Mouse (Mus musculus) central nervous system, embryonic 14 days (tissue): ENCODE results near the gene Olfr1164. TPM values are rescaled to one million over a fixed set of nuclear protein-coding genes. Genes with fewer than 3 reads are reported as not detected.

ENCODE experiments used
- polyA plus RNA-seq: library from polyadenylated mRNA; depleted of rRNA; stranded (reverse); fragments of >200 nt; gene quantifications from 2 replicates; pipeline ENCODE4 v1.2.3, GENCODE M21; 2012; rRNA removed

Gene Olfr1164
- not detected in 2 replicates for polyA plus RNA-seq

DNA sequence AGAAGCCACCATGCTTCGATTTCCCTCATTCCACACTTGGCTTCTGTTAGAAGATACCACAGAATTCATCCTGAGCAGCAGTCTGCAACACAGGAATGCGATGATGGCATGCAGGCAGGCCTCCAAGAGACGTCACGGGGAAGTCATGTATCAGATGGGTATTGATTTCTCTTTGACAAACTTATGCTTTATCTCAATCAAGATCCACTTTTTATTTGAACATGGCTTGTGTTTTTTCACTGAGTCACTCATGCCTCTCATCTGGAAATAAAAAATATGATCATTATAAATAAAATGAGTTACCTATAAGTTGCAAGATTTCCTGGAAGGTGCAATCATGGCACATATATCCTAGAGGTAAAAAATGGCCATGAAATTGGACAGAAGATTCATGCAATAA, at the start of gene Olfr1164:
Gene Olfr1164 (minus strand): TSS at position 101 of the 400 bp plus-strand sequence.

DNA sequence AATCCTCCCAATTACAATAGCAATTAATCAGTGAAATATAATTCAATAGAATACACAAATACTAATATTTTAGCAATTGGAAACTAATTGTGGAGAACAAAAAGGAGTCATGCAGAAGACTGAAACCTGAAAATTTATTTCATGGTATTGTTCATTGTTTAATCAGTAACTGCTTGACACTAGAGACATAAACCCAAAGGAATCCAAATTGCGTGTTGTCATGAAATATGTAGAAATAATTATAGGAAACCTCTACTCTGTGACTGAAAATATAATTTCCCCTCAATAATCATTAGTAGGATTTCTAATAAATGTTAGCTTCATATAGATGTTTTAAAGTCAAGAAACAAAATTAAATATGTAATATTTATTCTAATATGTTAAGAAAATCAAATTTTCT, 34.4 kb upstream of the Olfr1164 start, which contains the start of gene Olfr1166:
Gene Olfr1166 (minus strand): TSS at position 101 of the 400 bp plus-strand sequence.

DNA sequence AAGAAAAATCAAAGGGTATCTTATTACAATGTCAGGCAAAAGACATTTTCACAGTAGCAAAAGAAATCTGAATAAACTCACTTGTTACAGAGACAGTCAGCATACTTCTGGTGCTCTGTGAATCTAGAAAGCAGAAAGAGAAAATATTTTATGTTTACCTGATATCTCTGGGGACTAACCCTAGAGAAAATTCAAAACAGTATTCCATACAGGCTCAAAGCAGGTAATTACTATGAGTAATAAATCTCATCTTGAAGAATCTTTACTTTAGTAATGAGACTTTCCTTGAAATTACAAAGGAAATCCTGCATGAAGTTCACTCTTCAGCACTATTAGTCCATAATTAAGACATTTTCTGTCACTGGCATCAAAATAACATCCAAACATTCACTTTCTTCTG, 22.0 kb downstream of the Olfr1164 start, which contains the start of gene Olfr1163:
Gene Olfr1163 (minus strand): TSS at position 101 of the 400 bp plus-strand sequence.

DNA sequence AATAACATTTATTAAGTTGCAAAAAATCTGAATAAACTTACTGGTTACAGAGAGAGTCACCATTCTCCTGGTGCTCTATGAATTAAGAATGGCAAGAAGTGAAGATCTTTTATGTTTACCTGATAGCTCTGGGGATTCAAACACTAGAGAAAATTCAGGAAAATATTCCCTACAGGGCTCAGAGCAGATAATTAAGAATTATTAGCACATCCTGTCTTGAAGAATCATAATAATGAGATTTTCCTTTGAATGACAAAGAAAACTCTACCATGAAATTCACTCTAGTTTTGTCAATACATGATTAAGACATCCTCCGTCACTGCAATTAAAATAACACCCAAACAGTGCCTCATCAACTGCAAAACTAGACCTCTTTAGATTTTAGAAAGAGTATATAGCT, 42.7 kb downstream of the Olfr1164 start, which contains the start of gene Olfr1162:
Gene Olfr1162 (minus strand): TSS at position 101 of the 400 bp plus-strand sequence.

Other genes with a start within 250 kb of the Olfr1164 start
- gene Olfr1150-ps1, start 250.0 kb downstream of the Olfr1164 start, polyA plus RNA-seq, result not detected in 2 replicates
- not detected in 2 replicates for gene Olfr1151, start 238.1 kb downstream of the Olfr1164 start, polyA plus RNA-seq
- 0.01 TPM in 2 replicates for gene Olfr1152, start 227.5 kb downstream of the Olfr1164 start, polyA plus RNA-seq
- not detected in 2 replicates for gene Olfr1153, start 199.0 kb downstream of the Olfr1164 start, polyA plus RNA-seq
- not detected in 2 replicates for gene Olfr1154, start 188.8 kb downstream of the Olfr1164 start, polyA plus RNA-seq
- gene Olfr1155, start 148.8 kb downstream of the Olfr1164 start, polyA plus RNA-seq, result not detected in 2 replicates
- not detected in 2 replicates for gene Olfr1156, start 140.9 kb downstream of the Olfr1164 start, polyA plus RNA-seq
- not detected in 2 replicates for gene Olfr1157, start 125.7 kb downstream of the Olfr1164 start, polyA plus RNA-seq
- not detected in 2 replicates for gene Olfr74, start 119.3 kb downstream of the Olfr1164 start, polyA plus RNA-seq
- not detected in 2 replicates for gene Olfr1158, start 103.9 kb downstream of the Olfr1164 start, polyA plus RNA-seq
- not detected in 2 replicates for gene Olfr1160, start 85.7 kb downstream of the Olfr1164 start, polyA plus RNA-seq
- not detected in 2 replicates for gene Olfr1161, start 71.2 kb downstream of the Olfr1164 start, polyA plus RNA-seq
- not detected in 2 replicates for gene Olfr73, start 56.3 kb downstream of the Olfr1164 start, polyA plus RNA-seq
- not detected in 2 replicates for gene Olfr1162, start 42.8 kb downstream of the Olfr1164 start, polyA plus RNA-seq
- not detected in 2 replicates for gene Olfr1163, start 22.1 kb downstream of the Olfr1164 start, polyA plus RNA-seq
- gene Olfr1166, start 34.3 kb upstream of the Olfr1164 start, polyA plus RNA-seq, result not detected in 2 replicates
- gene Olfr1167, start 61.2 kb upstream of the Olfr1164 start, polyA plus RNA-seq, result not detected in 2 replicates
- not detected in 2 replicates for gene Olfr1168, start 87.9 kb upstream of the Olfr1164 start, polyA plus RNA-seq
- gene Olfr1170, start 134.4 kb upstream of the Olfr1164 start, polyA plus RNA-seq, result not detected in 2 replicates
- not detected in 2 replicates for gene Olfr1173, start 185.9 kb upstream of the Olfr1164 start, polyA plus RNA-seq
- not detected in 2 replicates for gene Olfr1174-ps, start 221.2 kb upstream of the Olfr1164 start, polyA plus RNA-seq
- not detected in 2 replicates for gene Olfr1175-ps, start 233.2 kb upstream of the Olfr1164 start, polyA plus RNA-seq
- not detected in 2 replicates for gene Olfr1176, start 242.8 kb upstream of the Olfr1164 start, polyA plus RNA-seq